Mouse (Mus musculus): ENCODE data around the gene Cd300a.

- TF ChIP-seq POLR2A (IDR thresholded peaks at IDR 0.05; ENCODE audit: borderline replicate concordance, insufficient read depth, low read length) (no peak), CTCF (IDR thresholded peaks at IDR 0.05; ENCODE audit: borderline replicate concordance, insufficient read depth, low read depth, low read length) (no peak)
These were observed 10.2 kb upstream of the Cd300a start for GRCm38 (mm10) chr11:114879666-114880065.
